Mouse (Mus musculus): Measurements from ENCODE around the gene Mtmr12. TPM values are rescaled to one million over a fixed set of nuclear protein-coding genes. Genes with fewer than 3 reads are reported as not detected.

Gene Mtmr12
- total and polyA plus RNA-seq, 3 experiments: 7.4 to 9.2 (median 8.8) TPM

- WGBS: 3% methylated on average over 9 of the region's 9 CpGs
- intact Hi-C loops (cut with DNase I): loop anchor here (5.0 kb wide), 1 partner anchor 126 kb away; no protein-coding TSS in a partner anchor
- Histone ChIP-seq H3K4me3 (peak overlapping the region; percentile 96), H3K27ac (peak overlapping the region; percentile 99), H3K4me1 (ENCODE audit: control insufficient read depth, insufficient read depth, low read length) (peaks cover 13% of the 10 kb centered on the region), H3K27me3 (ENCODE audit: control insufficient read depth, insufficient read depth, low read length) (no peaks in the 10 kb centered on the region), H3K79me2 (replicated peaks; ENCODE audit: control insufficient read depth, insufficient read depth, low read length) (peaks cover 11% of the 10 kb centered on the region), H3K36me3 (ENCODE audit: control insufficient read depth, insufficient read depth, low read length) (peaks cover 20% of the 10 kb centered on the region), H3K9ac (ENCODE audit: low read depth, low read length) (peak overlapping the region; percentile 100)
- no peak for TF ChIP-seq POLR2A (IDR thresholded peaks at IDR 0.05; ENCODE audit: insufficient read depth, low read depth, low read length)
- TF ChIP-seq EP300 (IDR thresholded peaks at IDR 0.05; ENCODE audit: insufficient read depth, low read depth, low read length): no peak
- no peak for TF ChIP-seq CTCF (IDR thresholded peaks at IDR 0.05)
- no peak for DNase-seq
Observed at GRCm38 (mm10) chr15:12322676-12323402, 118.0 kb downstream of the Mtmr12 start.

Small RNA genes within 50 kb of the gene (microRNA-seq; reads per million reads assigned to microRNA genes)
- 0 reads per million in 2 experiments for gene Mir1898

Other genes starting within 250 kb of the Mtmr12 start
- 10 to 100 TPM; 76.8 to 90.7 TPM for gene Sub1, start 208.0 kb upstream of the Mtmr12 start, total RNA-seq (2021)
- 7.5 and 12.7 TPM in 2 replicates for gene Sub1, start 208.0 kb upstream of the Mtmr12 start, polyA plus RNA-seq (2012; rRNA removed)
- gene Zfr, start 87.2 kb upstream of the Mtmr12 start, total RNA-seq (2021): 10 to 100 TPM; 76.8 to 79.8 TPM
- 77.8 and 93.2 TPM in 2 replicates for gene Zfr, start 87.2 kb upstream of the Mtmr12 start, polyA plus RNA-seq (2012; rRNA removed)
- 10 to 100 TPM; 84.4 to 88.3 TPM for gene Golph3, start 116.4 kb downstream of the Mtmr12 start, total RNA-seq (2021)
- 48.5 and 89.4 TPM in 2 replicates for gene Golph3, start 116.4 kb downstream of the Mtmr12 start, polyA plus RNA-seq (2012; rRNA removed)
- not detected for gene 1810049J17Rik, start 116.9 kb downstream of the Mtmr12 start, total RNA-seq (2021)
- gene 1810049J17Rik, start 116.9 kb downstream of the Mtmr12 start, polyA plus RNA-seq (2012; rRNA removed): not detected in 2 replicates